Mouse (Mus musculus) heart, embryonic 10.5 days (tissue): Measurements from ENCODE around the gene Gm2a. TPM values are rescaled to one million over a fixed set of nuclear protein-coding genes. Genes with fewer than 3 reads are reported as not detected.

Experiments
- DNase-seq: peaks from one replicate; pipeline ENCODE4 v3.0.0-alpha.2; 2017; ENCODE audit warnings: low spot score
- H3K27ac ChIP-seq: fragments of 300-500 bp; sonication (generic); 2 replicates; pipeline ENCODE4 v1.5.1; 2016; ENCODE audit warnings: mild to moderate bottlenecking
- H3K27me3 ChIP-seq: fragments of 300-500 bp; sonication (generic); 2 replicates; pipeline ENCODE4 v1.6.1; 2016; ENCODE audit warnings: mild to moderate bottlenecking; ENCODE audit not compliant: poor library complexity, insufficient read depth, severe bottlenecking
- H3K36me3 ChIP-seq: fragments of 300-500 bp; sonication (generic); 2 replicates; pipeline ENCODE4 v1.6.1; 2016; ENCODE audit warnings: mild to moderate bottlenecking, moderate library complexity
- H3K4me1 ChIP-seq: fragments of 300-500 bp; sonication (generic); 2 replicates; pipeline ENCODE4 v1.6.1; 2016; ENCODE audit warnings: mild to moderate bottlenecking
- H3K4me3 ChIP-seq: fragments of 300-500 bp; sonication (generic); 2 replicates; pipeline ENCODE4 v1.5.1; 2016; ENCODE audit warnings: mild to moderate bottlenecking, moderate library complexity
- H3K9me3 ChIP-seq: fragments of 300-500 bp; sonication (generic); 2 replicates; pipeline ENCODE4 v1.6.1; 2016; ENCODE audit warnings: mild to moderate bottlenecking, moderate library complexity
- WGBS: fragments of 180-500 bp; shearing (Covaris S2); methylation state at CpG from one replicate; pipeline ENCODE4 v1.1.7; 2016; 5-methylcytosine and 5-hydroxymethylcytosine counted together
- polyA plus RNA-seq: library from polyadenylated mRNA; unstranded; fragments of >200 nt; fragmentation: Nextera tagmentation; extraction: Ambion mirVana; gene quantifications from 2 replicates; pipeline ENCODE4 v1.2.1, GENCODE M21; 2016

The Gm2a gene
- polyA plus RNA-seq, 1 experiment from 2014 or later: 33.5 TPM

DNA sequence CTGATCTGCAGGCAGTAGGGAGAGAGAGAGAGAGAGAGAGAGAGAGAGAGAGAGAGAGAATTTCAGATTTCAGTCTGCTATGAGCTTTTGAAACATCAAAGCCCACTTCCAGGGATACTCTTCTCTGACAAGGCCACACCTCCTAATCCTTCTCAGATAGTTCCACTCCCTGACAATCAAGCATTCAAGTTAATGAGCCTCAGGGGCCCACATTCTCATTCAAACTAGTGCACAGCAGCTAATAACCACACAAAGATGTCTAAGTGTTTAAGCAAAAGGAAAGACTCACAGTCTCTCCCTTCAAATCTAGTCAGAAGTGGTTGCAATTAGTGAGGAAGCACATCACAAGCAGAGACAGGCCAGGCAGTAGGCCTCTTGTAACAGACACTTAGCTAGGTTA lies 22.4 kb downstream of the Gm2a start:
- peaks cover 6% of the 10 kb centered on the region for H3K4me1 ChIP-seq
- H3K27ac ChIP-seq: 0 out of 2 replicates have a peak overlapping the region, but pooled peaks have one; percentile 1
- no peak for DNase-seq
- peaks cover 3% of the 10 kb centered on the region; the same call in 1 of the 2 replicates for H3K36me3 ChIP-seq
- H3K27me3 ChIP-seq: no peaks in the 10 kb centered on the region
- H3K9me3 ChIP-seq: no peaks in the 10 kb centered on the region
- H3K4me3 ChIP-seq: no peak overlapping the region

DNA sequence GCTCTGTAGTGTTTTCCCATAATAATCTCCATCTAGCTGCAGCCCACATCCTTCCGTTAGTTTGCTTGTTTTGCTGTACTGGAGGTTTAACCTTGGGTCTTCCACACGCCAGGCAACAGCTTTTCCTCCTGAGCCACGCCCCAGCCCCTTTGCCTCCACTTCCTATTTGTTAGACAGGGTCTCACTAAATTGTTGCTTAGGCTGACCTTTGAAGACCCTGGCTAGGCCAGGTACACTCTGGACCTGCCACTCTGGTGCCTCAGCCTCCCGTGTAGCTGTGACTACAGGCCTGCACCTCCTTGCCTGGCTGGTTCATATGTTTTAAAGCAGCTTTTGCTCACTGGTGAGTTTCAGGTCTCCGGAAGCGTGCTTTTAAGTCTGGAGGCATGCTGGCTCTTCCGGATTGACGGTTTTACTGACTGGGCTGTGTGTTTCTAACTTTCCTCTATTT lies 22.9 kb downstream of the Gm2a start:
- WGBS: 79% methylated on average over 8 of the region's 8 CpGs
- Histone ChIP-seq H3K4me3 (no peak overlapping the region), H3K4me1 (peaks cover 6% of the 10 kb centered on the region), H3K27me3 (no peaks in the 10 kb centered on the region), H3K27ac (0 out of 2 replicates have a peak overlapping the region, but pooled peaks have one; percentile 1), H3K36me3 (peaks cover 3% of the 10 kb centered on the region; the same call in 1 of the 2 replicates), H3K9me3 (no peaks in the 10 kb centered on the region)
- DNase-seq: no peak

DNA sequence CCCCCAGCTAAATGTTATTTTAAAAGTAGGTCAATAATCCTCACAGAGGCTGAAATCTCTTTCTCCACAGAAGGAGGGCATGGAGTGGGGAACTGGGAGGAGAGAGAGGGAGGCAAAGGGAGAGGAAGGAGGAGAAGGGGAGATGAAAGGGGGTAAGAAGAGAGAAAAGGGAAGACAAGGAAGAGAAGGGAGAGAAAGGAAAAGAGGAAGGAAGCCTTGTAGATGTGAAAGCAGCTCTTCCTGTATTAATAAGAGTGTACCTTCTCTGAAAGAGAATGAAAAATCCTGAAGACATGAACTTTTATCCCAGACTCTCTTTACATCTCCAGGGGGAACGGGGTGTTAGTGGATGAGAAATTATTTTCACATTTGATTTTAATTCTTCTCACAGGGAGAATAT lies 23.5 kb downstream of the Gm2a start:
- H3K9me3 ChIP-seq: no peaks in the 10 kb centered on the region
- no peaks in the 10 kb centered on the region for H3K27me3 ChIP-seq
- peaks cover 3% of the 10 kb centered on the region; the same call in 1 of the 2 replicates for H3K36me3 ChIP-seq
- H3K4me3 ChIP-seq: no peak overlapping the region
- WGBS: 78% methylated on average over 1 of the region's 1 CpGs
- H3K4me1 ChIP-seq: peaks cover 6% of the 10 kb centered on the region
- DNase-seq: no peak
- H3K27ac ChIP-seq: no peak overlapping the region

DNA sequence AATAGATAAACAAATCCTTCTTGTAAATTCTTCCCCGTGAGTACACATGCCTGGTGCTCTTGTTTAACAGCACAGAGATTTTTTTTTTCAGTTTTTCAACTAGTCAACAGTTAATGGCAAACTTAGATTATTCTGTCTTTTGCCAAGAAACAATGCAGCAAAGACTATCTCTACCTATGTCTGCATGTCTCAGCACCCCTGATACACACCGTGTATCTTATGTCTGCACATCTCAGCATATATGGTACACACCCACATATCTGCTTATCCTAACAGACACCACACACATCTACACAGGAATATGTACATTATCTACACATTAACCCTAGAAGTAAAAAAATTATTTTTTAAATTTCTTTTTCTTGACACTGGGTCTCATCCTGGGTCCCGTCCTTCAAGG lies 28.7 kb downstream of the Gm2a start:
- WGBS: 76% methylated on average over 3 of the region's 3 CpGs
- H3K4me1 ChIP-seq: no peaks in the 10 kb centered on the region
- H3K27me3 ChIP-seq: no peaks in the 10 kb centered on the region
- DNase-seq: no peak
- H3K36me3 ChIP-seq: no peaks in the 10 kb centered on the region
- H3K4me3 ChIP-seq: no peak overlapping the region
- no peaks in the 10 kb centered on the region for H3K9me3 ChIP-seq
- H3K27ac ChIP-seq: no peak overlapping the region

- H3K27ac ChIP-seq: no peak overlapping the region
- no peaks in the 10 kb centered on the region for H3K27me3 ChIP-seq
- no peaks in the 10 kb centered on the region for H3K36me3 ChIP-seq
- no peaks in the 10 kb centered on the region for H3K9me3 ChIP-seq
- DNase-seq: no peak
- whole genome bisulfite sequencing: 74% methylated on average over 6 of the region's 6 CpGs
- no peak overlapping the region for H3K4me3 ChIP-seq
- no peaks in the 10 kb centered on the region for H3K4me1 ChIP-seq
Observed at GRCm38 (mm10) chr11:55127937-55128336, 30.0 kb downstream of the Gm2a start.

GRCm38 (mm10) chr11:55128411-55128810 lies 30.5 kb downstream of the Gm2a start:
- Histone ChIP-seq H3K27me3 (no peaks in the 10 kb centered on the region), H3K9me3 (no peaks in the 10 kb centered on the region), H3K27ac (no peak overlapping the region), H3K4me1 (no peaks in the 10 kb centered on the region), H3K4me3 (no peak overlapping the region), H3K36me3 (no peaks in the 10 kb centered on the region)
- DNase-seq: no peak
- WGBS: 78% methylated on average over 3 of the region's 3 CpGs

GRCm38 (mm10) chr11:55131077-55131742 lies 33.3 kb downstream of the Gm2a start:
- H3K4me3 ChIP-seq: no peak overlapping the region
- H3K27me3 ChIP-seq: no peaks in the 10 kb centered on the region
- no peak overlapping the region for H3K27ac ChIP-seq
- DNase-seq: no peak
- no peaks in the 10 kb centered on the region for H3K9me3 ChIP-seq
- H3K36me3 ChIP-seq: no peaks in the 10 kb centered on the region
- 82% methylated on average over 11 of the region's 11 CpGs for WGBS
- no peaks in the 10 kb centered on the region for H3K4me1 ChIP-seq

DNA sequence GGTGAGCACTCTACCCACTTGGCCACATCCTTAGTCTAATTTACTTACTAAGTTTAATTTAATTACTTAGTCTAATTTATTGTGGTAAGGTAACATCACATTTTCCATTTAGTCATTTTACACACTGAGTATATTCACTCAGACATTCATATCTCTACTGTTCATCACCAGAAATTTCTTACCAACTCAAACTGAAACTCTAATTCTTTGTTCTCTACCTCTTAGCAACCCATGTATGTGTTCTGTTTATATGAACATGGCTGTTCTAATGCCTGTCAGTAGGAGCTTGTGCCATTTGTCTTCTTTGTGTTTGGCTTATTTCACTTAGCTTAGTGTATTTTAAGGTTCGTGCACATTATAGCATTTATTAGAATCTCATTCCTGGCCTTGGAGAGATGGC lies 34.0 kb downstream of the Gm2a start:
- Histone ChIP-seq H3K36me3 (no peaks in the 10 kb centered on the region), H3K9me3 (no peaks in the 10 kb centered on the region), H3K27ac (no peak overlapping the region), H3K27me3 (no peaks in the 10 kb centered on the region), H3K4me3 (no peak overlapping the region), H3K4me1 (no peaks in the 10 kb centered on the region)
- DNase-seq: no peak
- 84% methylated on average over 1 of the region's 1 CpGs for WGBS

- Histone ChIP-seq H3K4me1 (no peaks in the 10 kb centered on the region), H3K4me3 (no peak overlapping the region), H3K36me3 (no peaks in the 10 kb centered on the region), H3K27me3 (no peaks in the 10 kb centered on the region), H3K9me3 (no peaks in the 10 kb centered on the region), H3K27ac (no peak overlapping the region)
- no peak for DNase-seq
- WGBS: 88% methylated on average over 1 of the region's 1 CpGs
Observed at GRCm38 (mm10) chr11:55133204-55133603, 35.3 kb downstream of the Gm2a start.

DNA sequence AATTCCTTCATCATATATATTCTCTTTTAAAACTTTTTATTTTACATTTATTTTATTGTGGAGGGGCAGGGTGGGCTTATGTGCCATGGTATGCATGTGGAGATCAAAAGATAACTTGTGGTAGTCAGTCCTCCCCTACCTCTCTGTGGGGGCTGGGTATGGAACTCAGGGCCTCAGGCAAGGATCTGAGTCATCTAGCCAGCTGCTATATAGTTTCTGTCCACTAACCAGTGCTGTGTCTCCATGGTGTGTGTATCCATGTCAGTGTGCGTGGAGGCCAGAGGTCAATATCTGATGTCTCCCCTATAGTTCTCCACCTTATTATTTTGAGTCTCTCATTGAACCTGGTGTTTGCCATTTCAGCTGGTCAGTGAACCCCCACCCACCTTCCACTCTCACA lies 36.5 kb downstream of the Gm2a start:
- Histone ChIP-seq H3K27me3 (no peaks in the 10 kb centered on the region), H3K27ac (no peak overlapping the region), H3K4me3 (no peak overlapping the region), H3K36me3 (no peaks in the 10 kb centered on the region), H3K4me1 (no peaks in the 10 kb centered on the region), H3K9me3 (no peaks in the 10 kb centered on the region)
- 94% methylated on average over 1 of the region's 1 CpGs for WGBS
- DNase-seq: no peak

DNA sequence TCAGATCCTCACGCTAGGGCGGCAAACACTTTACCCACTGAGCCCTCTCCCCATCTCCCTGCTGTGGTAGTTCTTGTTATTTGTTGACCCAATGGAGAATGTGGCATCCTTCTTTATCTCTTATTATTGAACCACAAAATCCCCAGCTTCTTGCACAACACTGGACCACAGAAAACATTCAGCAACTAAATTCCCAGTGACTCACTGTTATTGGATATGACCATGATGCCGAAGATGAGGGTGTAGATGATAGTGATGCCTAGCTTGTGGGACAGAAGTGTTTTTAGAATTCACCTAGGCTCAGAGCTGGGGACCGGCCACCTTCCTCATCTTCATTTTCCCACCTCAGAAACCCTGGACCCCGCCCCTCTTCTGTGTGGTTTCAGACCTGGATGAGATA lies 37.0 kb downstream of the Gm2a start:
- no peaks in the 10 kb centered on the region for H3K4me1 ChIP-seq
- WGBS: 87% methylated on average over 5 of the region's 5 CpGs
- no peaks in the 10 kb centered on the region for H3K36me3 ChIP-seq

GRCm38 (mm10) chr11:55136770-55137547 lies 39.0 kb downstream of the Gm2a start:
- Histone ChIP-seq H3K27ac (no peak overlapping the region), H3K9me3 (no peaks in the 10 kb centered on the region), H3K4me3 (no peak overlapping the region), H3K4me1 (no peaks in the 10 kb centered on the region), H3K36me3 (no peaks in the 10 kb centered on the region), H3K27me3 (no peaks in the 10 kb centered on the region)
- 72% methylated on average over 15 of the region's 15 CpGs for WGBS
- no peak for DNase-seq

More for the DNA sequence above, 37.0 kb downstream of the Gm2a start:
- Histone ChIP-seq H3K27ac (no peak overlapping the region), H3K4me3 (no peak overlapping the region), H3K27me3 (no peaks in the 10 kb centered on the region), H3K9me3 (no peaks in the 10 kb centered on the region)
- DNase-seq: no peak

DNA sequence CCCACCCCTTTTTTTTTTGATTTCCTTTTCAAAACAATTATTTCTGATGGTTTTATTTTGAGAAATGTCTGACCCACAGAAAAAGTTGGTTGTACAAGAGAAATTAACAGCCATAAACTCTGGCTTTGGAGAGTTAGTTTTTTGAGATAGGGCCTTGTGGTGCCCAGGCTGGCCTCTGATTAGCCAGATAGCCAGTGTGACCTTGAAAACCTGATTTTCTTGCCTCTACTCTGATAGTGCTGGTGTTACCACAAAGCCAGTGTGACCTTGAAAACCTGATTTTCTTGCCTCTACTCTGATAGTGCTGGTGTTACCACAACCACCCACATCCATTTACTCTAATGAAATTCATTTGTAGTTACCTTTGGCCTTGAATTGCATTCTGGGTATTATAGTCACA lies 39.7 kb downstream of the Gm2a start:
- no peak overlapping the region for H3K27ac ChIP-seq
- no peaks in the 10 kb centered on the region for H3K36me3 ChIP-seq
- no peaks in the 10 kb centered on the region for H3K27me3 ChIP-seq
- H3K4me3 ChIP-seq: no peak overlapping the region
- no peak for DNase-seq
- no peaks in the 10 kb centered on the region for H3K4me1 ChIP-seq
- H3K9me3 ChIP-seq: no peaks in the 10 kb centered on the region
